Mouse (Mus musculus): ENCODE results near the gene Psg26. TPM values are rescaled to one million over a fixed set of nuclear protein-coding genes. Genes with fewer than 3 reads are reported as not detected.
"Not testable (repeated sequence)": the region's sequence is repeated elsewhere in the genome, so short reads cannot be mapped to it uniquely, and the experiment has no call there.

The Psg26 gene
- polyA plus RNA-seq (2015; fragmentation: Nextera tagmentation; extraction: Ambion mirVana) = not detected in 2 replicates

- H3K4me2 ChIP-seq = no peak within 1 kb of the TSS
- H3K27ac ChIP-seq = no peak within 1 kb of the TSS
- H3K36me3 ChIP-seq = no peaks in the 10 kb centered on the region
- no peak within 1 kb of the TSS for H3K9ac ChIP-seq
- no peak within 1 kb of the TSS for H3K4me3 ChIP-seq (replicated peaks)
- no peaks in the 10 kb centered on the region for H3K4me1 ChIP-seq
- WGBS = 70% methylated on average over 1 of the region's 1 CpGs
- no peaks in the 10 kb centered on the region for H3K27me3 ChIP-seq
- no peaks in the 10 kb centered on the region; the same call in 1 of the 2 replicates for H3K9me3 ChIP-seq (replicated peaks)
- no peak for ATAC-seq (replicated peaks; ENCODE audit: low FRiP score)
Measured at GRCm38 (mm10) chr7:18484077-18484476, at the start of gene Psg26. Gene Psg26 (minus strand): TSS chr7:18484177.

- no peak for ATAC-seq (replicated peaks; ENCODE audit: low FRiP score)
- no peak overlapping the region for H3K4me2 ChIP-seq
- no peaks in the 10 kb centered on the region for H3K4me1 ChIP-seq
- 59% methylated on average over 3 of the region's 3 CpGs for WGBS
- H3K9ac ChIP-seq = no peak overlapping the region
- H3K9me3 ChIP-seq (replicated peaks) = no peaks in the 10 kb centered on the region
- no peak overlapping the region for H3K4me3 ChIP-seq (replicated peaks)
- H3K27ac ChIP-seq = no peak overlapping the region
- H3K36me3 ChIP-seq = no peaks in the 10 kb centered on the region
- no peaks in the 10 kb centered on the region for H3K27me3 ChIP-seq
Measured at GRCm38 (mm10) chr7:18533420-18533819, 49.4 kb upstream of the Psg26 start.

- WGBS = 89% methylated on average over 1 of the region's 1 CpGs
- Histone ChIP-seq H3K9ac (no peak within 1 kb of the TSS), H3K4me1 (no peaks in the 10 kb centered on the region), H3K27ac (no peak within 1 kb of the TSS), H3K36me3 (no peaks in the 10 kb centered on the region), H3K4me2 (no peak within 1 kb of the TSS), H3K27me3 (no peaks in the 10 kb centered on the region), H3K4me3 (replicated peaks) (no peak within 1 kb of the TSS), H3K9me3 (replicated peaks) (no peaks in the 10 kb centered on the region)
- no peak for ATAC-seq (replicated peaks; ENCODE audit: low FRiP score)
Measured at GRCm38 (mm10) chr7:18532169-18532568, 48.2 kb upstream of the Psg26 start, which contains the start of gene Psg25. Gene Psg25 (minus strand): TSS chr7:18532269.

- Histone ChIP-seq H3K9me3 (replicated peaks) (no peaks in the 10 kb centered on the region), H3K4me1 (no peaks in the 10 kb centered on the region), H3K27ac (no peak overlapping the region), H3K27me3 (no peaks in the 10 kb centered on the region), H3K9ac (no peak overlapping the region), H3K4me2 (no peak overlapping the region), H3K4me3 (replicated peaks) (no peak overlapping the region), H3K36me3 (no peaks in the 10 kb centered on the region)
- WGBS = 98% methylated on average over 8 of the region's 8 CpGs
- no peak for ATAC-seq (replicated peaks; ENCODE audit: low FRiP score)
Measured at GRCm38 (mm10) chr7:18524668-18525067, 40.7 kb upstream of the Psg26 start.

GRCm38 (mm10) chr7:18512848-18513247, 28.9 kb upstream of the Psg26 start:
- not testable (repeated sequence) for H3K4me1 ChIP-seq; H3K36me3 ChIP-seq; H3K27me3 ChIP-seq; H3K4me2 ChIP-seq; H3K27ac ChIP-seq; H3K9ac ChIP-seq; ATAC-seq (replicated peaks; ENCODE audit: low FRiP score); H3K9me3 ChIP-seq (replicated peaks); H3K4me3 ChIP-seq (replicated peaks)

GRCm38 (mm10) chr7:18512417-18512816, 28.4 kb upstream of the Psg26 start:
- ATAC-seq (replicated peaks; ENCODE audit: low FRiP score); H3K9me3 ChIP-seq (replicated peaks); H3K4me2 ChIP-seq; H3K27me3 ChIP-seq; H3K4me1 ChIP-seq; H3K4me3 ChIP-seq (replicated peaks); H3K27ac ChIP-seq; H3K9ac ChIP-seq; H3K36me3 ChIP-seq: not testable (repeated sequence)
- 45% methylated on average over 2 of the region's 2 CpGs for WGBS

GRCm38 (mm10) chr7:18511479-18511878, 27.5 kb upstream of the Psg26 start:
- no peaks in the 10 kb centered on the region for H3K36me3 ChIP-seq
- H3K9ac ChIP-seq = no peak overlapping the region
- no peaks in the 10 kb centered on the region for H3K9me3 ChIP-seq (replicated peaks)
- no peaks in the 10 kb centered on the region for H3K4me1 ChIP-seq
- H3K4me2 ChIP-seq = no peak overlapping the region
- ATAC-seq (replicated peaks; ENCODE audit: low FRiP score) = no peak
- H3K4me3 ChIP-seq (replicated peaks) = no peak overlapping the region
- no peak overlapping the region for H3K27ac ChIP-seq
- 32% methylated on average over 9 of the region's 9 CpGs for WGBS
- H3K27me3 ChIP-seq = no peaks in the 10 kb centered on the region

- H3K9ac ChIP-seq; H3K9me3 ChIP-seq (replicated peaks); H3K4me3 ChIP-seq (replicated peaks); H3K27me3 ChIP-seq; H3K36me3 ChIP-seq; ATAC-seq (replicated peaks; ENCODE audit: low FRiP score); H3K4me1 ChIP-seq; H3K4me2 ChIP-seq; H3K27ac ChIP-seq: not testable (repeated sequence)
- 78% methylated on average over 2 of the region's 2 CpGs for WGBS
Measured at GRCm38 (mm10) chr7:18431941-18432340, 52.0 kb downstream of the Psg26 start, which contains the start of gene Psg28. Gene Psg28 (minus strand): TSS chr7:18432041.

Other genes starting within 250 kb of the Psg26 start
- gene Mill1, start 238.8 kb downstream of the Psg26 start, polyA plus RNA-seq (2015; fragmentation: Nextera tagmentation; extraction: Ambion mirVana) = not detected in 2 replicates
- not detected in 2 replicates for gene Psg18, start 129.2 kb downstream of the Psg26 start, polyA plus RNA-seq (2015; fragmentation: Nextera tagmentation; extraction: Ambion mirVana)
- gene Psg28, start 52.1 kb downstream of the Psg26 start, polyA plus RNA-seq (2015; fragmentation: Nextera tagmentation; extraction: Ambion mirVana) = not detected in 2 replicates
- not detected in 2 replicates for gene Psg25, start 48.1 kb upstream of the Psg26 start, polyA plus RNA-seq (2015; fragmentation: Nextera tagmentation; extraction: Ambion mirVana)
- not detected in 2 replicates for gene Psg27, start 83.1 kb upstream of the Psg26 start, polyA plus RNA-seq (2015; fragmentation: Nextera tagmentation; extraction: Ambion mirVana)
- gene Psg23, start 132.3 kb upstream of the Psg26 start, polyA plus RNA-seq (2015; fragmentation: Nextera tagmentation; extraction: Ambion mirVana) = not detected in 2 replicates
- gene Psg21, start 172.5 kb upstream of the Psg26 start, polyA plus RNA-seq (2015; fragmentation: Nextera tagmentation; extraction: Ambion mirVana) = not detected in 2 replicates
- not detected in 2 replicates for gene Psg20, start 202.0 kb upstream of the Psg26 start, polyA plus RNA-seq (2015; fragmentation: Nextera tagmentation; extraction: Ambion mirVana)
- not detected in 2 replicates for gene Psg22, start 233.9 kb upstream of the Psg26 start, polyA plus RNA-seq (2015; fragmentation: Nextera tagmentation; extraction: Ambion mirVana)

All from kidney, embryonic 15.5 days (tissue).